Mouse (Mus musculus) monocyte, adult 5-6 weeks (primary cell): Measurements from ENCODE around the gene Zfp536. TPM values are rescaled to one million over a fixed set of nuclear protein-coding genes. Genes with fewer than 3 reads are reported as not detected.

ENCODE experiments used
- ATAC-seq: fragments of 153-309, 156-312 bp; replicated peaks from 2 replicates; pipeline ENCODE4 v1.8.0; 2017; ENCODE audit warnings: mild to moderate bottlenecking; ENCODE audit not compliant: low TSS enrichment, insufficient number of reproducible peaks, severe bottlenecking, poor library complexity, low FRiP score
- total RNA-seq: library from RNA; stranded (forward); fragments of 200-1000, 200-491, 200-594 nt; gene quantifications from 3 replicates; pipeline ENCODE4 v1.2.3, GENCODE M21; 2017

Gene Zfp536
- total RNA-seq, 1 experiment from 2014 or later, result not detected

- 0 out of 2 replicates have a peak, but pooled peaks have one; percentile 40 for ATAC-seq
Observed at GRCm38 (mm10) chr7:37510933-37511675, 262.3 kb downstream of the Zfp536 start.

- ATAC-seq, result no peak
Observed at GRCm38 (mm10) chr7:37509700-37510099, 263.7 kb downstream of the Zfp536 start.

- ATAC-seq, result no peak
Observed at GRCm38 (mm10) chr7:37505548-37505947, 267.9 kb downstream of the Zfp536 start.

DNA sequence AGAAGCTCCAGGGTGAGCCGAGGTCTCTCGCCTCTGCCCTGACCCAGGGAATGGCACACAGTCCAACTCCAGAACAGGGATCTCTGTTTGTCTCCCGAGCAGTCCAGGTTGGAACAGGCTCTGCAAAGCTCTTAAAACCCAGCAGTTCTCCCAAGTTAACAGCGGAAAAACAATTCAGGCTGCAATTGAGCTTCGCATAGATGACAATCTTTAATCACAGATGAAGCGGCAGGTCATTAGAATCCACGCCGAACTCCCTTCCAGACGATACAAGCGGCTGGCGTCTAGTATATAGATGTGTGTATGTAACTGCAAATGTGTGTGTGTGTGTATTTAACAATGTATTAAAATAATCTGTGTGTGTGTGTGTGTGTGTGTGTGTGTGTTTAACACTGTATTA lies 268.3 kb downstream of the Zfp536 start:
- no peak for ATAC-seq

DNA sequence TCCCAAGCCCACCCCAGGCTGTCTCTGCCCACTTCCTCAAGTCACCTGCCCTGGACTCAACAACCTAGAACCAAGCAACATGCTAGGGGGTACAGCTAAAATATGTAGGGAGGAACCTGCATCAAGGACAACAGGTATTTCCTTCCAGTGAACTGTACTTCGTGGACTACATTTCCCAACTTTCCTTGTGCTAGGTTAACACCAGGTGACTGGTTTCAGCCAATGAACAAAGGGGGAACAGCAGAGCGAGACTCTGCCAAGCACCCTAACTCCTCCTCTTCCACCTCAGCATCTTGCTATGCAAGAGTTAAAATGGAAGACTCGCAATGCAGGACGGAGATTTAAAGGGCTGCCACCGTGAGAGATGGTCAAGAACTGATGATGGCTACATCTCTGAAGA lies 274.6 kb downstream of the Zfp536 start:
- no peak for ATAC-seq

GRCm38 (mm10) chr7:37496491-37496890 lies 276.9 kb downstream of the Zfp536 start:
- no peak for ATAC-seq

- ATAC-seq, result no peak
Observed at GRCm38 (mm10) chr7:37490312-37490711, 283.1 kb downstream of the Zfp536 start.

DNA sequence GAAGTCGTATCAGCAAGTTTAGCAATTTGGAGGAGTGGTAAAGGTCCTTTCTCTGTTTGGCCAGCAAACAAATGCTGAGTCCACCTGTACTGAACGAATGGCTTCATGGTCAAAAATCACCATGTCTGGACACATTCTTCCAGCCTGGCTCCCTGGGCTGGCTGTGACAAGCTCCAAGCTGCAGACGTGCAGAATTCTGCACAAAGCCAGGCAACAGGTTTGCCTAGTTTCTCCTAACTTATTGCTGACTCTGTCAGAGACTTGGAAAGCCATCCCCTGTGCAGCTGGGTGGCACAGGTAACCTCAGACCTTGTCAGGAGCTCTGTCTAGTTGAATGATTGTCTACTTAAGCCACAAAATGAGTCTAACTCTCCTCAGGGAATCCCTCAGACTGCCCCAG lies 288.5 kb downstream of the Zfp536 start:
- ATAC-seq, result no peak

GRCm38 (mm10) chr7:37482564-37482963 lies 290.9 kb downstream of the Zfp536 start:
- no peak for ATAC-seq

- ATAC-seq, result no peak
Observed at GRCm38 (mm10) chr7:37481165-37481564, 292.3 kb downstream of the Zfp536 start.

- no peak for ATAC-seq
Observed at GRCm38 (mm10) chr7:37477309-37477708, 296.1 kb downstream of the Zfp536 start.

- no peak for ATAC-seq
Observed at GRCm38 (mm10) chr7:37475485-37475884, 298.0 kb downstream of the Zfp536 start.

- ATAC-seq, result no peak
Observed at GRCm38 (mm10) chr7:37474284-37474683, 299.2 kb downstream of the Zfp536 start.

- ATAC-seq, result no peak
Observed at GRCm38 (mm10) chr7:37473311-37474084, 299.9 kb downstream of the Zfp536 start.

GRCm38 (mm10) chr7:37471726-37472125 lies 301.7 kb downstream of the Zfp536 start:
- no peak for ATAC-seq

GRCm38 (mm10) chr7:37466477-37467243 lies 306.8 kb downstream of the Zfp536 start:
- ATAC-seq, result no peak

GRCm38 (mm10) chr7:37464186-37464721 lies 309.2 kb downstream of the Zfp536 start:
- no peak for ATAC-seq

- ATAC-seq, result no peak
Observed at GRCm38 (mm10) chr7:37447523-37447922, 325.9 kb downstream of the Zfp536 start.

- no peak for ATAC-seq
Observed at GRCm38 (mm10) chr7:37439912-37440311, 333.5 kb downstream of the Zfp536 start.
